Mouse (Mus musculus) Patski (cell line): Measurements from ENCODE around the gene Ndufs2. TPM values are rescaled to one million over a fixed set of nuclear protein-coding genes. Genes with fewer than 3 reads are reported as not detected.
A peak's percentile ranks its signal among the peaks of the same experiment; 100 is the strongest.
"Not testable (repeated sequence)": the region's sequence is repeated elsewhere in the genome, so short reads cannot be mapped to it uniquely, and the experiment has no call there.

Experiments
- ATAC-seq: fragments of 100-300 bp; one replicate; pipeline ENCODE4 v1.8.0; 2021
- CTCF ChIA-PET: fragments of 350-600 bp; sonication (Branson Sonifier 250); formaldehyde crosslinking; loops from one replicate; lab custom pipeline; 2022; ENCODE audit warnings: inconsistent platforms; lab: Charles Lee
- POLR2A ChIA-PET: fragments of 350-600 bp; sonication (Branson Sonifier 250); formaldehyde crosslinking; loops from one replicate; lab custom pipeline; 2022; ENCODE audit warnings: antibody characterized with exemption, inconsistent platforms; lab: Charles Lee
- DNase-seq: peaks from one replicate; pipeline ENCODE4 v3.0.0-alpha.2; 2011; ENCODE audit warnings: low read depth, low spot score
- H3K27me3 ChIP-seq: fragments of 371-371 bp; one replicate; pipeline ENCODE4 v1.5.1; 2021
- CTCF ChIP-seq: fragments of 100-300 bp; IDR thresholded peaks from one replicate; pipeline ENCODE4 v1.5.1; 2021
- in situ Hi-C: fragments of 300-500 bp; cut with MboI; formaldehyde crosslinking; loops from 3 replicates; pipeline ENCODE4 v1.11.1; 2018; ENCODE audit warnings: low pct_unique_long_range_greater_than_20kb, mixed read lengths
- polyA plus RNA-seq: library from polyadenylated mRNA; unstranded; gene quantifications from one replicate; pipeline ENCODE4 v1.2.3, GENCODE M21; 2021

Ndufs2 gene
- polyA plus RNA-seq, 1 experiment from 2014 or later = 436 TPM

DNA sequence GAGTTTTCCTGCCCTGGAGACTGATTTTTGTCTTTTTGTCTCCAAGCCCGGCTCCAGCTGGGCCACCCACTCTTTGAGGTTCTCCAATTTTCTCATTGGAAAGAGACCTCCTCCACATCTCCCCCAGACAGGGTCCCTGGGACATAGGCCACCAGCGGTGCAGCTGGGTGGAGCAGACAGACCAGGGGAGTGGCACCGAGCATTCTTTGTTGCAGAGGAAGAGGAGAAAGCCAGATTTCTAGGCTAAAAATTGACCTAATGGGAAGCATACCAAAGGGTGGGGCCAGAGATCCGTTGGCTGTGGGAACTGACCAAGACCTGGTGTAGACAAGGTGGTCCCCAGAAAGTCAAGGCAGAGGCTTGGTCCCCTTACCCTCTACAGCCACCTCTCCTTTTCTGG lies 3.3 kb downstream of the Ndufs2 start:
- in situ Hi-C loops = no loop called here
- CTCF ChIA-PET = interaction anchor here (0.9 to 1.3 kb wide), 3 partner anchors 10 to 15 kb away, joined by 3 read pairs; no protein-coding TSS in a partner anchor
- no peaks in the 10 kb centered on the region for H3K27me3 ChIP-seq
- POLR2A ChIA-PET = interaction anchor here (1.0 to 1.6 kb wide), 3 partner anchors 22 to 137 kb away, joined by 3 to 5 read pairs (median 4); partner anchors contain the start of gene B4galt3
- no peak for TF ChIP-seq CTCF
- ATAC-seq (no peak), DNase-seq (no peak)

GRCm38 (mm10) chr1:171247453-171247841 lies 3.7 kb downstream of the Ndufs2 start:
- DNase-seq = no peak
- no peak for TF ChIP-seq CTCF
- ChIA-PET POLR2A (interaction anchor here (1.0 to 1.6 kb wide), 2 partner anchors 22 to 80 kb away, joined by 4 to 5 read pairs; partner anchors contain the start of gene B4galt3), CTCF (interaction anchor here (0.9 to 1.3 kb wide), 3 partner anchors 10 to 13 kb away, joined by 3 to 4 read pairs (median 3); no protein-coding TSS in a partner anchor)
- no peaks in the 10 kb centered on the region for H3K27me3 ChIP-seq
- no peak for ATAC-seq
- in situ Hi-C loops = no loop called here

GRCm38 (mm10) chr1:171246709-171247452 lies 4.3 kb downstream of the Ndufs2 start:
- no peak for TF ChIP-seq CTCF
- ChIA-PET CTCF (interaction anchor here (1.1 to 1.3 kb wide), 3 partner anchors 10 to 35 kb away, joined by 3 to 4 read pairs (median 3); no protein-coding TSS in a partner anchor), POLR2A (interaction anchor here (1.6 kb wide), 1 partner anchor 23 kb away, joined by 5 read pairs; the partner anchor contains the start of gene B4galt3)
- peak; percentile 88 for DNase-seq
- peak; percentile 78 for ATAC-seq
- in situ Hi-C loops = no loop called here
- no peaks in the 10 kb centered on the region for H3K27me3 ChIP-seq

- ChIA-PET POLR2A (interaction anchor here (0.7 kb wide), 1 partner anchor 21 kb away, joined by 4 read pairs; no protein-coding TSS in a partner anchor), CTCF (interaction anchor here (1.9 to 2.6 kb wide), 2 partner anchors 12 to 132 kb away, joined by 6 to 7 read pairs; partner anchors contain the start of gene Cfap126)
- ATAC-seq = no peak
- in situ Hi-C loops = no loop called here
- DNase-seq = no peak
- H3K27me3 ChIP-seq = no peaks in the 10 kb centered on the region
- no peak for TF ChIP-seq CTCF
These were observed 5.8 kb downstream of the Ndufs2 start for GRCm38 (mm10) chr1:171245353-171245752.

- DNase-seq, in situ Hi-C loops, H3K27me3 ChIP-seq, ATAC-seq: not testable (repeated sequence)
- ChIA-PET POLR2A (interaction anchor here (1.0 to 1.8 kb wide), 2 partner anchors 8 to 20 kb away, joined by 3 to 6 read pairs; partner anchors contain the start of gene Fcer1g), CTCF (interaction anchor here (1.7 kb wide), 1 partner anchor 20 kb away, joined by 4 read pairs; the partner anchor contains the start of gene Tomm40l)
These were observed 9.2 kb downstream of the Ndufs2 start for GRCm38 (mm10) chr1:171241952-171242351.

DNA sequence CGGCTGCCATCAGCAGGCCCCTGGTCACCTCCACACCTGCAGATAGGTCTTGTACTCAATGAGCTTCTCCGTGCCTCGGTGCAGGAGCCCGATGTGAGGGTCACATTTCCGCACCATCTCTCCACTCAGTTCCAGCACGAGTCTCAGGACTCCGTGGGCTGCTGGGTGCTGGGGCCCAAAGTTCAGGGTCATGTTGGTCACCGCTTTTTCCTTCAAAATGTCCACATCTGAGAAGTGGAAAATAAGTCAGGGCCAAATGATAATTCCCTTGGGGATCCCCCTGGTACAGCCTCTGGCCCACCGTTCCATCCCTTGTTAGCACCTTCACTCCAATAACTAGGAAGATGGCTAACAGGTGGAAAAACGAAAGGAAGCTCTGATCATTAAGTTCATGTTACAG lies 10.3 kb downstream of the Ndufs2 start:
- ChIA-PET POLR2A (no interaction called here), CTCF (interaction anchor here (1.1 to 1.2 kb wide), 2 partner anchors 122 to 129 kb away, joined by 3 to 4 read pairs; no protein-coding TSS in a partner anchor)
- in situ Hi-C loops = no loop called here
- ATAC-seq = no peak
- no peaks in the 10 kb centered on the region for H3K27me3 ChIP-seq
- TF ChIP-seq CTCF = no peak
- DNase-seq = no peak

GRCm38 (mm10) chr1:171239992-171240744 lies 11.0 kb downstream of the Ndufs2 start:
- ChIA-PET POLR2A (interaction anchor here (0.8 kb wide), 1 partner anchor 84 kb away, joined by 3 read pairs; no protein-coding TSS in a partner anchor), CTCF (interaction anchor here (1.1 to 1.9 kb wide), 5 partner anchors 11 to 129 kb away, joined by 3 to 4 read pairs (median 4); partner anchors contain the start of genes Ndufs2 and Ppox)
- H3K27me3 ChIP-seq = no peaks in the 10 kb centered on the region
- in situ Hi-C loops = no loop called here
- no peak for TF ChIP-seq CTCF
- ATAC-seq = no peak
- no peak for DNase-seq

GRCm38 (mm10) chr1:171238463-171238862 lies 12.7 kb downstream of the Ndufs2 start:
- no peak for DNase-seq
- in situ Hi-C loops = no loop called here
- H3K27me3 ChIP-seq = no peaks in the 10 kb centered on the region
- ChIA-PET CTCF (interaction anchor here (0.7 to 2.0 kb wide), 5 partner anchors 9 to 18 kb away, joined by 3 to 5 read pairs (median 4); partner anchors contain the start of genes Apoa2 and Ndufs2), POLR2A (interaction anchor here (1.0 kb wide), 1 partner anchor 17 kb away, joined by 3 read pairs; no protein-coding TSS in a partner anchor)
- ATAC-seq = no peak
- peak; percentile 90 for TF ChIP-seq CTCF

GRCm38 (mm10) chr1:171237438-171237837 lies 13.8 kb downstream of the Ndufs2 start:
- no peak for ATAC-seq
- ChIA-PET CTCF (interaction anchor here (2.0 kb wide), 1 partner anchor 17 kb away, joined by 5 read pairs; no protein-coding TSS in a partner anchor), POLR2A (no interaction called here)
- in situ Hi-C loops = no loop called here
- no peak for DNase-seq
- H3K27me3 ChIP-seq = no peaks in the 10 kb centered on the region
- TF ChIP-seq CTCF = no peak
